Mouse (Mus musculus) liver, embryonic 13.5 days (tissue): ENCODE results near the gene Taar7f. TPM values are rescaled to one million over a fixed set of nuclear protein-coding genes. Genes with fewer than 3 reads are reported as not detected.
"Not testable (repeated sequence)": the region's sequence is repeated elsewhere in the genome, so short reads cannot be mapped to it uniquely, and the experiment has no call there.

Source experiments
- ATAC-seq: fragments of 200-750 bp; cut with Nextera tagmentation; 2 replicates; pipeline ENCODE4 v1.8.0; 2017; ENCODE audit warnings: low read depth, mild to moderate bottlenecking, moderate number of reproducible peaks, moderate library complexity
- DNase-seq: peaks from one replicate; pipeline ENCODE4 v3.0.0; 2022
- H3K27ac ChIP-seq: fragments of 300-500 bp; sonication (generic); 2 replicates; pipeline ENCODE4 v1.5.1; 2015; ENCODE audit warnings: moderate library complexity, mild to moderate bottlenecking, inconsistent platforms
- H3K27me3 ChIP-seq: fragments of 300-500 bp; sonication (generic); 2 replicates; pipeline ENCODE4 v1.6.1; 2015; ENCODE audit warnings: mild to moderate bottlenecking, inconsistent platforms
- H3K36me3 ChIP-seq: fragments of 300-500 bp; sonication (generic); 2 replicates; pipeline ENCODE4 v1.6.1; 2015; ENCODE audit warnings: mild to moderate bottlenecking, inconsistent platforms
- H3K4me1 ChIP-seq: fragments of 300-500 bp; sonication (generic); replicated peaks from 2 replicates; pipeline ENCODE4 v1.6.1; 2015; ENCODE audit warnings: inconsistent platforms
- H3K4me2 ChIP-seq: fragments of 300-500 bp; sonication (generic); 2 replicates; pipeline ENCODE4 v1.6.1; 2015; ENCODE audit warnings: inconsistent platforms, mild to moderate bottlenecking, moderate library complexity
- H3K4me3 ChIP-seq: fragments of 300-500 bp; sonication (generic); replicated peaks from 2 replicates; pipeline ENCODE4 v1.5.1; 2015; ENCODE audit warnings: mild to moderate bottlenecking, inconsistent platforms
- H3K9ac ChIP-seq: fragments of 300-500 bp; sonication (generic); 2 replicates; pipeline ENCODE4 v1.6.1; 2015; ENCODE audit warnings: mild to moderate bottlenecking, inconsistent platforms
- H3K9me3 ChIP-seq: fragments of 300-500 bp; sonication (generic); replicated peaks from 2 replicates; pipeline ENCODE4 v1.6.1; 2016; ENCODE audit warnings: inconsistent platforms
- WGBS: fragments of 180-500 bp; shearing (Covaris S2); methylation state at CpG from one replicate; pipeline ENCODE4 v1.1.7; 2015; ENCODE audit not compliant: insufficient replicate concordance; 5-methylcytosine and 5-hydroxymethylcytosine counted together
- polyA plus RNA-seq: library from polyadenylated mRNA; unstranded; fragments of >200 nt; fragmentation: Nextera tagmentation; extraction: Ambion mirVana; gene quantifications from 2 replicates; pipeline ENCODE4 v1.2.1, GENCODE M21; 2015

Taar7f gene
- polyA plus RNA-seq, 1 experiment from 2014 or later: not detected

DNA sequence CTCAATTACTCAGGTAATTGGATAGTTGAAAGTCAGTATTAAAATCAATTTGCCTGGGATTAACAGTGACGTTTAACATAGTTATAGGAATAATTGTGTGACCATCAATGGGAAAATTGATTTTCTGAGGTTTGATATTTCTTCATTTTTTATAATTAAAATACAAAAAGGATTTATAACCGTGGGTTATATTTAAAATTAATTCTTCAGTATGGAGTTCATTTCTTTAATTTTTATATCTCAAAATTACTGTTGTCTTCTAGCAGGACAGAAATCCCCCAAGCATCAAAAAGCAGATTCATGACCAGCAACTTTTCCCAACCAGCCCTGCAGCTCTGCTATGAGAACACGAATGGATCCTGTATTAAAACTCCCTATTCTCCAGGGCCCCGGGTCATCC is 26.9 kb downstream of the Taar7f start, which contains the start of gene Taar8a:
Gene Taar8a, plus strand, starts transcription at position 301 of the 400 bp plus-strand sequence.
- DNase-seq, H3K27me3 ChIP-seq: not testable (repeated sequence)

DNA sequence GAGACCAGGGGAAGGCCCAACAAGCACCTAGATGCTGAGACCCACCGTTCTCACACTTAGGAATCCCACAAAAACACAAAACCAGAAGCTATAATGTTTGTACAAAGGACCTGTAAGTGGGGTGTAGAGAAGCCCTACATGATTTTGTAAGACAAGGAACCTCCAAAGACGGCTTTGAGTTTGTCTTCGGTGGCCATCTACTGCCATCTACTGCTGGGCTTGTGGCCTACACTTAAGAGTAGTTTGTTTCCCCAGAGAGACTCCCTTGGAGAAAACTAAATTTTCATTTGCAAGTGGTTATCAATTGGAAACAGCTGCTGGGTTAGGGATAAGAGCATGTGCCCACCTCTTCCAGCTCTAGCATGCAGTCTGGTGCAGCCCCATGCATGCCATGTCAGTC is 30.9 kb downstream of the Taar7f start:
- no peaks in the 10 kb centered on the region for H3K9me3 ChIP-seq
- H3K27ac ChIP-seq: no peak overlapping the region
- no peak overlapping the region for H3K9ac ChIP-seq
- DNase-seq (peak; percentile 11), ATAC-seq (no peak)
- no peaks in the 10 kb centered on the region for H3K36me3 ChIP-seq
- H3K27me3 ChIP-seq: no peaks in the 10 kb centered on the region
- no peaks in the 10 kb centered on the region; the same call in 1 of the 2 replicates for H3K4me1 ChIP-seq
- no peak overlapping the region for H3K4me2 ChIP-seq
- H3K4me3 ChIP-seq: no peak overlapping the region
- 32% methylated on average over 3 of the region's 3 CpGs for WGBS

More for the DNA sequence above, 26.9 kb downstream of the Taar7f start, which contains the start of gene Taar8a:
- ATAC-seq, H3K4me1 ChIP-seq, H3K27ac ChIP-seq, H3K36me3 ChIP-seq, H3K4me3 ChIP-seq, H3K4me2 ChIP-seq, H3K9me3 ChIP-seq, H3K9ac ChIP-seq: not testable (repeated sequence)
- WGBS: 57% methylated on average over 2 of the region's 4 CpGs

DNA sequence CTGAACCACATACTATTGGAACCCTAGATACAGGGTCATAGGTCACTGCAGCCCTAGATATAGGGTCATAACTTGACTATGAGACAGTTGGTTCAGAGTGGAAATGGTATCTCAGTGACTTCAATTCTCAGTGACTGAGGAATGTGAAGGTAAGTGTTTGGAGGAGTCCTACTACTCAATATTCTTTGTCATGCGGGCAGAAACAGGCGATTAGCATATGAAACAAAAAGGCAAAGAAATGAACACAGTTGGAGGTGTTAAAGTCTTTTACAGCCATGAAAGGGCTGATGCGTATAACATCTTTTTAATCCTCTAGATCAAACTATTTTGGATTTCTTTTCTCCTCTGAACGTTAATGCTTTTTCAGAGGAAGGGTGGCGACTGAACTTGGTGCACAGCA is 36.6 kb downstream of the Taar7f start:
- no peaks in the 10 kb centered on the region for H3K9me3 ChIP-seq
- WGBS: 63% methylated on average over 5 of the region's 5 CpGs
- DNase-seq (no peak), ATAC-seq (no peak)
- no peak overlapping the region for H3K9ac ChIP-seq
- no peak overlapping the region for H3K4me3 ChIP-seq
- H3K27ac ChIP-seq: no peak overlapping the region
- peaks cover 4% of the 10 kb centered on the region; the same call in 1 of the 2 replicates for H3K4me1 ChIP-seq
- no peaks in the 10 kb centered on the region for H3K27me3 ChIP-seq
- no peaks in the 10 kb centered on the region for H3K36me3 ChIP-seq
- no peak overlapping the region for H3K4me2 ChIP-seq

DNA sequence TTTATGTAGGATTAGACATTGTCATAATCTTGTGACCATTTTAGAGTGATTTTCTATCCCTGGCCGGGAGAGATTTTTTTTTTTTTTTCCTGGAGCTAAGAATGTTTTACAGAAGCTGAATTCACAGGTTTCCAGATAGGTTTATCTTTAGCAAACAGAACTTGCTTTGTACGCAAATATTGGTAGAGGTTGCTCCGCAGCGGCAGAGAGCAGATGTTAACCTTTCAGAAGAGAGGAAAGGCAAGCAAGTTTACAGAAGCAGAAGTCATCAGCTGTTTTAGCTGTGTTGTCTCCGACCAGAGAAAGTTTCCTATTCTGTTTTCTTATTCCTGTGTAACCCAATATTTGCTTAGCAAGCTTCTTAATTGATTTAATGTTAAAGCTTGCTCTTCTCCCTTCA is 37.2 kb downstream of the Taar7f start:
- DNase-seq: no peak
- H3K4me3 ChIP-seq: no peak overlapping the region

DNA sequence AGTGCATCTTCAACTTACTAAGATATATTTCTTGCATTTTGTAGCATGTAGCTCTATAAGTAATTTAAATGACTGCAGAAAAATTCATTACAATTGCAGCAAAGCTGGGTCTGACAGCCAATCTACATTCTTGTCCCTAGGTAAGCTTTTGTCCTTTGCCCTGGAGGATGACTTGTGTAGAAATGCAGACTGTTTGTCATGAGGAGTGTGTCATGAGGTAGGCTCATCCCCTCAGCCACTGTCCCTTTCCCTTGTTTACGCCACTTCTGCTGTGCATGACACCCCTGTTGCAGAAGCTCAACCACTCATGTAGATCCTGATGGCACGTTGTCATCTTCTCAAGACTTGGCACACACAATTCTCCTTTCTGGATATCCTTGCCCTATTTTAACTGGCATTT is 37.9 kb downstream of the Taar7f start:
- WGBS: 57% methylated on average over 2 of the region's 2 CpGs

More for the DNA sequence above, 37.2 kb downstream of the Taar7f start:
- Histone ChIP-seq H3K4me1 (peaks cover 4% of the 10 kb centered on the region; the same call in 1 of the 2 replicates), H3K27ac (no peak overlapping the region), H3K4me2 (no peak overlapping the region), H3K36me3 (no peaks in the 10 kb centered on the region), H3K9me3 (no peaks in the 10 kb centered on the region), H3K27me3 (no peaks in the 10 kb centered on the region), H3K9ac (no peak overlapping the region)
- WGBS: 31% methylated on average over 5 of the region's 5 CpGs
- ATAC-seq: no peak

DNA sequence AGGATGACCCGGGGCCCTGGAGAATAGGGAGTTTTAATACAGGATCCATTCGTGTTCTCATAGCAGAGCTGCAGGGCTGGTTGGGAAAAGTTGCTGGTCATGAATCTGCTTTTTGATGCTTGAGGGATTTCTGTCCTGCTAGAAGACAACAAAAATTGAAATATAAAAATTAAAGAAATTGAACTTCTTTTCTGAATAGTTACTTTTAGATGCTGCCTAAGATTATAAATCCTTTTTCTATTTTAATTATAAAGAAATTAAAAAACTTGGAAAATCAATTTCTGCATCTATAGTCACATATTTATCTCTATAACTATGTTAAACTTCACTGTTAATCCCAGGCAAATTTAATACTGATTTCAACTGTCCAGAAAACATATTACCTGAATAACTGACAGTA is 42.9 kb downstream of the Taar7f start, which contains the start of gene Taar8b:
Gene Taar8b, minus strand, starts transcription at position 101 of the 400 bp plus-strand sequence.
- peaks cover 4% of the 10 kb centered on the region; the same call in 1 of the 2 replicates for H3K4me1 ChIP-seq
- no peaks in the 10 kb centered on the region for H3K36me3 ChIP-seq
- H3K9me3 ChIP-seq: no peaks in the 10 kb centered on the region
- no peak within 1 kb of the TSS for H3K4me2 ChIP-seq
- no peaks in the 10 kb centered on the region for H3K27me3 ChIP-seq
- no peak for DNase-seq
- no peak within 1 kb of the TSS for H3K27ac ChIP-seq
- no peak within 1 kb of the TSS for H3K9ac ChIP-seq
- ATAC-seq: no peak
- WGBS: 52% methylated on average over 2 of the region's 2 CpGs
- H3K4me3 ChIP-seq: no peak within 1 kb of the TSS

More for the DNA sequence above, 37.9 kb downstream of the Taar7f start:
- Histone ChIP-seq H3K36me3 (no peaks in the 10 kb centered on the region), H3K9me3 (no peaks in the 10 kb centered on the region), H3K4me2 (no peak overlapping the region), H3K27me3 (no peaks in the 10 kb centered on the region), H3K27ac (no peak overlapping the region), H3K4me3 (no peak overlapping the region), H3K9ac (no peak overlapping the region), H3K4me1 (peaks cover 4% of the 10 kb centered on the region; the same call in 1 of the 2 replicates)
- no peak for ATAC-seq
- DNase-seq: no peak

DNA sequence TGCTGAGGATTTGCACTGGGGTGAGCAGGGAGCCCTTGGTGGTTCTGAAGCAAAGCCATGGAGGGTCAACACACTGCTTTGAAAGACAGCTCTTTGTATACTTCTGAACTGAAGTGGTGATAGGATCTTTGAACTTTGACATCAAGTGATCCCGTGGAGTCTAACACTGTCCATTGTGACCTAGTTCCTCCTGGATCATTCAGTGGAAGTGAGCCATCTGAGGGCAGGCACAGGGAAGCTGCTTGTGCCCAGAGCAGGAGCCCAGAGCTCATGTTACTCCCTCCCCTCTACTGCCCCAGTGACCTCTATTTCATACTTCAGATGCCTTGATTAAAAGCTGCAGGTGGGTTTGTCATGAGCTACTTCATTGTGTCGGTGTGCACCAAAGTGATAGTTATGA is 47.7 kb downstream of the Taar7f start:
- not testable (repeated sequence) for H3K9me3 ChIP-seq, H3K4me3 ChIP-seq, H3K36me3 ChIP-seq, H3K4me2 ChIP-seq, H3K27ac ChIP-seq, H3K4me1 ChIP-seq, H3K9ac ChIP-seq, DNase-seq, H3K27me3 ChIP-seq
- ATAC-seq: peak; percentile 36
- 36% methylated on average over 2 of the region's 2 CpGs for WGBS

Other genes with a start within 250 kb of the Taar7f start
- 0.28 and 0.42 TPM in 2 replicates for gene Vnn3, start 198.0 kb upstream of the Taar7f start, polyA plus RNA-seq
- 0.92 and 1.1 TPM in 2 replicates for gene Vnn1, start 154.8 kb upstream of the Taar7f start, polyA plus RNA-seq
- gene Taar1, start 129.2 kb upstream of the Taar7f start, polyA plus RNA-seq: not detected in 2 replicates
- not detected in 2 replicates for gene Taar2, start 110.9 kb upstream of the Taar7f start, polyA plus RNA-seq
- not detected in 2 replicates for gene Taar3, start 100.0 kb upstream of the Taar7f start, polyA plus RNA-seq
- not detected in 2 replicates for gene Taar4, start 89.0 kb upstream of the Taar7f start, polyA plus RNA-seq
- not detected in 2 replicates for gene Taar5, start 78.8 kb upstream of the Taar7f start, polyA plus RNA-seq
- not detected in 2 replicates for gene Taar6, start 63.9 kb upstream of the Taar7f start, polyA plus RNA-seq
- gene Taar7a, start 56.0 kb upstream of the Taar7f start, polyA plus RNA-seq: not detected in 2 replicates
- not detected in 2 replicates for gene Taar7b, start 49.6 kb upstream of the Taar7f start, polyA plus RNA-seq
- gene Taar7d, start 22.3 kb upstream of the Taar7f start, polyA plus RNA-seq: not detected in 2 replicates
- gene Taar7e, start 11.9 kb upstream of the Taar7f start, polyA plus RNA-seq: not detected in 2 replicates
- gene Taar8a, start 27.0 kb downstream of the Taar7f start, polyA plus RNA-seq: not detected in 2 replicates
- not detected in 2 replicates for gene Taar8b, start 42.8 kb downstream of the Taar7f start, polyA plus RNA-seq
- gene Taar8c, start 52.4 kb downstream of the Taar7f start, polyA plus RNA-seq: not detected in 2 replicates
- not detected in 2 replicates for gene Taar9, start 60.0 kb downstream of the Taar7f start, polyA plus RNA-seq
- 31.6 and 37.1 TPM in 2 replicates for gene Stx7, start 99.8 kb downstream of the Taar7f start, polyA plus RNA-seq
- 0.25 and 0.37 TPM in 2 replicates for gene Moxd1, start 174.0 kb downstream of the Taar7f start, polyA plus RNA-seq